9 mouse cellular contexts compared by ENCODE assay signal in the genomic region with DNA sequence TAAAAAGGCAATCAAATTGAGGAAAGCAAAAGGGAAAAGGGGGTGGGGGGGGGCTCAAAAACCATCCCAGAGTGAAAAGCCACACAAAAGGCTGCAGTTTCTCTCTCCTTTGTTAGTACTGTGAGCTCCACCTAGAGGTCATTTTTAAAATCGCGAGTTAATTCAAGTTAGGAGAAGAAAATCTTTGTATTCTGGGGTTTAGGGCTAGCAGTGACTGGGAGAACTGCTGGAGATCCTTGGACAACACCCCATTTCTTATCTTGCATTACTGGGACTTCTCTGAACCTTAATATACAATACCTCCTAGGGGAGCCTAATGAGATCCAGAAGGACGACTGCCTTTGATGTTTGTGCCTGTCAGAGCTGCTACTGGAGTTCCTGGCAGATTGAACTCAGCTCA.
DNase-seq lines count a peak whose midpoint lies in the region; ATAC-seq and TF ChIP-seq lines count a peak whose summit lies in the region.
"Had no signal": no experiment of that assay in that cellular context is flagged by ENCODE, and none has a peak within 500 bp of the region (broad histone marks: within the 10 kb centered on the region; RNA-seq: fewer than 3 reads in every experiment).

No protein-coding gene starts in this region.

- H3K36me3 ChIP-seq in liver, postnatal 0 days (replicated peaks; ENCODE audit: insufficient read depth, low read length) = no peaks in the 10 kb centered on the region
- H3K36me3 ChIP-seq in liver, embryonic 11.5 days (ENCODE audit: control insufficient read depth, insufficient read depth, low read length) = no peaks in the 10 kb centered on the region
- H3K36me3 ChIP-seq in forebrain, embryonic 13.5 days (ENCODE audit: poor library complexity, severe bottlenecking) = no peaks in the 10 kb centered on the region
- H3K36me3 ChIP-seq in heart, embryonic 11.5 days (ENCODE audit: control insufficient read depth, insufficient read depth, low read length) = no peaks in the 10 kb centered on the region

- no peaks in the 10 kb centered on the region for H3K27me3 ChIP-seq in liver, postnatal 0 days (ENCODE audit: insufficient read depth, low read length)
- H3K27me3 ChIP-seq in liver, embryonic 11.5 days (replicated peaks; ENCODE audit: control insufficient read depth, insufficient read depth, low read length) = no peaks in the 10 kb centered on the region
- no peaks in the 10 kb centered on the region for H3K27me3 ChIP-seq in forebrain, embryonic 13.5 days
- no peaks in the 10 kb centered on the region for H3K27me3 ChIP-seq in heart, embryonic 11.5 days (ENCODE audit: control insufficient read depth, insufficient read depth, low read length)

- DNase-seq in liver, postnatal 0 days = no peak
- no peak for DNase-seq in liver, embryonic 11.5 days (ENCODE audit: low spot score)
- peak; percentile 1 for DNase-seq in c-Kit-positive CD71-positive TER-119-positive erythroid progenitor cells, embryonic 14.5 days (ENCODE audit: low spot score)
- peak; percentile 49 for DNase-seq in mesoderm, embryonic 11.5 days (ENCODE audit: low read depth, low spot score)
- DNase-seq in spleen, postnatal 14 days (ENCODE audit: low spot score in 2 of 2) = no peak
- DNase-seq in urinary bladder, adult 18-20 months (ENCODE audit: low spot score in 2 of 2) = no peak

- H3K9me3 ChIP-seq in liver, postnatal 0 days (ENCODE audit: low read length) = no peaks in the 10 kb centered on the region
- no peaks in the 10 kb centered on the region for H3K9me3 ChIP-seq in liver, embryonic 11.5 days (ENCODE audit: control insufficient read depth, low read length)
- H3K9me3 ChIP-seq in forebrain, embryonic 13.5 days (replicated peaks) = no peaks in the 10 kb centered on the region
- no peaks in the 10 kb centered on the region for H3K9me3 ChIP-seq in heart, embryonic 11.5 days (replicated peaks; ENCODE audit: control insufficient read depth, low read length)

- H3K27ac ChIP-seq in liver, postnatal 0 days (ENCODE audit: low read depth) = no peak overlapping the region
- H3K27ac ChIP-seq in liver, embryonic 11.5 days (ENCODE audit: low read depth, low read length) = no peak overlapping the region
- no peak overlapping the region for H3K27ac ChIP-seq in forebrain, embryonic 13.5 days
- no peak overlapping the region for H3K27ac ChIP-seq in heart, embryonic 11.5 days (ENCODE audit: low read depth, low read length)

- H3K9ac ChIP-seq in liver, postnatal 0 days (replicated peaks) = no peak overlapping the region
- H3K9ac ChIP-seq in liver, embryonic 11.5 days (ENCODE audit: low read depth, low read length) = no peak overlapping the region
- no peak overlapping the region for H3K9ac ChIP-seq in forebrain, embryonic 13.5 days
- H3K9ac ChIP-seq in heart, embryonic 11.5 days (ENCODE audit: low read depth, low read length) = no peak overlapping the region

- no peak for ATAC-seq in liver, postnatal 0 days
- no peak for ATAC-seq in liver, embryonic 11.5 days (replicated peaks; ENCODE audit: low FRiP score)
- peak; percentile 60 for ATAC-seq in forebrain, embryonic 13.5 days
- no peak for ATAC-seq in heart, embryonic 11.5 days (replicated peaks; ENCODE audit: insufficient number of reproducible peaks, low FRiP score, low TSS enrichment)

- no peak overlapping the region for H3K4me2 ChIP-seq in liver, postnatal 0 days (ENCODE audit: low read depth, low read length)
- H3K4me2 ChIP-seq in liver, embryonic 11.5 days = no peak overlapping the region
- no peak overlapping the region for H3K4me2 ChIP-seq in forebrain, embryonic 13.5 days
- no peak overlapping the region for H3K4me2 ChIP-seq in heart, embryonic 11.5 days

- H3K4me3 ChIP-seq in liver, postnatal 0 days (ENCODE audit: low read depth, low read length) = no peak overlapping the region
- H3K4me3 ChIP-seq in liver, embryonic 11.5 days (ENCODE audit: low read depth, low read length) = no peak overlapping the region
- no peak overlapping the region for H3K4me3 ChIP-seq in forebrain, embryonic 13.5 days
- no peak overlapping the region for H3K4me3 ChIP-seq in heart, embryonic 11.5 days (ENCODE audit: low read depth, low read length)
- H3K4me3 ChIP-seq: erythroblast, embryonic 14.5 days had no signal

- 6% methylated on average over 3 of the region's 3 CpGs for WGBS in liver, postnatal 0 days (ENCODE audit: insufficient replicate concordance)
- 7% methylated on average over 3 of the region's 3 CpGs for WGBS in liver, embryonic 11.5 days
- 6% methylated on average over 3 of the region's 3 CpGs for WGBS in forebrain, embryonic 13.5 days
- WGBS in heart, embryonic 11.5 days (ENCODE audit: insufficient replicate concordance) = 10% methylated on average over 3 of the region's 3 CpGs

- TF ChIP-seq CTCF in liver, postnatal 0 days (IDR thresholded peaks at IDR 0.05; ENCODE audit: low read depth) = peak; percentile 48

- H3K4me1 ChIP-seq in liver, postnatal 0 days (ENCODE audit: insufficient read depth) = no peaks in the 10 kb centered on the region
- H3K4me1 ChIP-seq in liver, embryonic 11.5 days (replicated peaks; ENCODE audit: control insufficient read depth, insufficient read depth, low read length) = no peaks in the 10 kb centered on the region
- H3K4me1 ChIP-seq in forebrain, embryonic 13.5 days = no peaks in the 10 kb centered on the region
- no peaks in the 10 kb centered on the region for H3K4me1 ChIP-seq in heart, embryonic 11.5 days (ENCODE audit: control insufficient read depth, insufficient read depth, low read length)

- no peak for TF ChIP-seq EP300 in liver, postnatal 0 days (IDR thresholded peaks at IDR 0.05; ENCODE audit: low read depth)

Comparison
In these comparisons a context has a peak if more than half of its experiments do, and no peak if none do; other contexts are left out.
1. DNase-seq: peak in c-Kit-positive CD71-positive TER-119-positive erythroid progenitor cells, embryonic 14.5 days (single experiment) and mesoderm, embryonic 11.5 days (single experiment); none in liver, postnatal 0 days (single experiment), liver, embryonic 11.5 days (single experiment), spleen, postnatal 14 days (0 of 2) and urinary bladder, adult 18-20 months (0 of 2).